Mouse (Mus musculus): Measurements from ENCODE around the gene Tomm6.

The Tomm6 gene

DNA sequence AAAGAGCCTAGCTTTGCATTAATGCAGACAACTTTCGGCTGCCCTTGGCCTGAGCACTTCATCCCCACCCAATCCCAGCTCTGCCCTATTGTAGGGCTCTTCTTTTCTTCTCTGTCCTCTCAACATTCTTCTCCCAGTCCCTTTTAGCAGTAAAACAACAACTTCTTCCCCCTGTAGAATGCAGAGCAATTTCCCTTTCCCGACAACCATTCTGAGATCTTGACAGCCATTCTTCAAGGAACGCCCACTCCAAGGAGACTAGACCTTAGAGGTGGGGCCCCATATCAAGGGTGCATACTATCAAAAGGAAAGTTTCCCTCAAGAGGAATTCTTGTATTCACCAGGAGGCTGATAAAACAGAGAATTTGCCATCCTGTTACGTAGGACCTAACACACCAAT lies 39.2 kb downstream of the Tomm6 start:
- no peak for DNase-seq

DNA sequence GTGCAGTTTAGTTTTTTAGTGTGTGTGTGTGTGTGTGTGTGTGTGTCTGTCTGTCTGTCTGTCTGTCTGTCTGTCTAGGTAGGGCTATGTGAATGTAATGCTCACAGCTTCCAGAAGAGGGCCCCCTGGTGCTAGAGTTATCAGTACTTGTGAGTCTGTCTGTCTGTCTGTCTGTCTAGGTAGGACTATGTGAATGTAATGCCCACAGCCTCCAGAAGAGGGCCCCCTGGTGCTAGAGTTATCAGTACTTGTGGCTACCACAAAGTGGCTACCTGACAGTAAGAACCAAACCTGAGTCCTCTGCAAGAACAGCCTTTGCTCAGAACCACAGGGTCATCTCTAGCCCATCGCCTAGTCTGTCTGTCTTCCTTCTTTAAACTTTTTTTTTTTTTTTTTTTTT lies 41.5 kb downstream of the Tomm6 start:
- no peak for DNase-seq

DNA sequence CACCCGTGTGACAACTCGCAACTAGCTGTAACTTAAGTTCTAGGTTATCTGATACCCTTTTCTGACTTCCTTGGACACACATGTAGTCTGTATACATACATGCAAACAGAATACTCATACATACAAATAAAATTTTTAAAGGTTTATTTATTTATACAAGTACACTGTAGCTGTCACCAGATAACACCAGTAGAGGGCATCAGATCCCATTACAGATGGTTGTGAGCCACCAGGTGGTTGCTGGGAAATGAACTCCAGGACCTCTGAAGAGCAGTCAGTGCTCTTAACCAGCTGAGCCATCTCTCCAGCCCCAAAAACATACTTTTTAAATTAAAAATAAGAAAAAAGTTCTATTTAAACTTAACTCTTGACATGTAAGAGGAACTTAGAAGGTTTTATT lies 45.2 kb downstream of the Tomm6 start:
- no peak for DNase-seq
